Mouse (Mus musculus) cerebellum, postnatal 25 days (tissue): ENCODE data around the gene Zfp169.

Experiments used
- DNase-seq, 2 experiments: peaks; one replicate each; pipeline ENCODE4 v3.0.0; 2021; ENCODE audit warnings: mixed read lengths in 2 of 2

Gene Zfp169

DNA sequence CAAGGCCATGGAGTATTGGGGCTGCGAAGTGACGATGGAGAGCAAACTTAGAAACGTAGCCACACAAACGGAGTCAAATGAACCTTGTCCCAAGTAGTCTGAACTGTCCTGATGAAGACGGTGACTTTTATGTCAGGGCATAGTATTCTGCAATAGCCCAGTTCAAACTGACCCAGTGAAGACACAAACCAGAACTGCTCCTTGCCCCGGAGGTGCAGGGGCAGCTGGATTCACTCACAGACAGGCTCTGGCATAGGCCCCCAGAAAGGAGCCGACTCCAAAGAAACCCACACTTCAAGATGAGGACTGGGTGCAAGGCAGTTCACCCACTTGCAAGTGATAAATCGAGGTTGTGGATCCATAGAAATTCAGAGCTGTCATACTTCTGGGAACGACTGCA is 4.6 kb downstream of the Zfp169 start:
- no peak for DNase-seq

DNA sequence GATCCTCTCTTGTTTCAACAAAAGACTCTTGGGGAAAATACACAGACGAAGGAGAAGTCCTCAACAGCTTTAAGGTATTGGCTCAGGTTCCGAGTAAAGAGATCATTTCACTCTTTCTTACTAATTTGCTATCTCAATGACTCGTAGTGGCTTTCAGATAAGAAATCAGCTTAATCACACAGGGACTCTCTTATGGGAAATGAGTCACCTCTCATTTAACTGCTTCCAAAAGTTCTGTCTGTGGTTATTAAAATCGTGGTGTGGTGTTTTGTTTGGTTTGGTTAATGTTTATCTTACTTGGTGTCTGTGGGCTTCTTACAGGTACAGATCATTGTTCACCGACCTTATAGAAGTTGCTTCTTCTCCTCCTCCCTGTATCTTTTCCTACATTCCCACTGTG is 10.8 kb downstream of the Zfp169 start:
- DNase-seq: no peak

DNA sequence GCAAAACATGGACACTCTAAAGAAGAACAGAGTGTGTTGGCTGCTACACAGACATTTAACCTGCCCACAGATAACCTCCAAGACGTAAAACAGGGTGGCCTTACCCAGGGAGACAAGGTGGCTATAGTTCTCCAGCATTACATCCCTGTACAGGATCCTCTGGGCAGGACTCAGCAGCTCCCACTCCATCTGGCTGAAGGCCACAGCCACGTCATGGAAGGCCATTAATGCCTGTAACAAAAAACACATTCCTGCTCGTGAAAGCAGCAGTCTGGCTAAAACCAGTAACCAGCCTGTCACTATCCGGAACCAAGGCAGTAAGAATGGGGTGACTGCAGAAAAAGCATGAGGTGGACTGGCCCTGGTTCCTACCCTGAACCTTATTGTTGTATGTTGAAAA is 14.6 kb downstream of the Zfp169 start:
- no peak for DNase-seq

DNA sequence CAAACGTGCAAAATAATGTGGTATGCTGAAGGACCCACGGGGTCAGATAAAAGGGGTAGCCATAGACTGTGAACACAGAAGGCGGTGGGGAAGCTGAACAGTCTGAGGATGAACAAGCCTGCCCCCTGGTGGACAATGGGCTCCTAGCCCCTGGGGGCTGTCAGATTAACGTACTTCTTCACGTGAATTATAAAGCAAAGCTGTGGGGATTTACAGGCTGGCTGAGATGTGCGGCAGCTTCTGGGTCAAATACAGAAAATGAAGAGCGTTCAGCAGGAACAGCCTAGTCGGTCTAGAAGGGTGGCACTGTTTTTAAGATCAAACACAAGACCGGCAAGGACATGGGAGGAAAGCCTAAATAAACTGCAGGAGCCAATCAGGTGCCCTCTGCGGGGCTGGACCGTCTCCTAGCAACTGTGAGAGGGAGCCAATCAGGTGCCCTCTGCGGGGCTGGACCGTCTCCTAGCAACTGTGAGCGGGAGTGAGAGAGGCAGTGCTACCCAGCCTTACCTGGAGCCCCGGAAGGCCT is 15.5 kb downstream of the Zfp169 start:
- peak; percentile 61 to 75 for DNase-seq

DNA sequence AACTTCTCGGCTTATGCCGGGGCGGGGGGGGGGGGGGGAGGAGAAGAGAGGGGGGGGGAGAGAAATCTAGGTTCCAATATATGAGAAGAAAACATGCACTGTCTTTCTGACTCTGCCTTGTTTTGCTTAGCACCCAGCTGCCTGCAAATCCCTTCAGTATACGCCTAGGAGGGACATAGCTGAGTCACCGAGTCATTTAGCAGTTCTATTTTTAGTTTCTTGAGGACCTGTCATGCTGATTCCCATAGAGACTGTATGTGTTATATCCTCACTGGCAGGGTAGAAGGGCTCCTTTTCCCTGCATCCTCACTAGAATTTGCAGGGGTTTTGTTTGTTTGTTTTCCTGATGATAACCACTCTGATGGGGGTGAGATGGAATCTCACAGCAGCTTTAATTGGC is 20.1 kb downstream of the Zfp169 start:
- DNase-seq: no peak

DNA sequence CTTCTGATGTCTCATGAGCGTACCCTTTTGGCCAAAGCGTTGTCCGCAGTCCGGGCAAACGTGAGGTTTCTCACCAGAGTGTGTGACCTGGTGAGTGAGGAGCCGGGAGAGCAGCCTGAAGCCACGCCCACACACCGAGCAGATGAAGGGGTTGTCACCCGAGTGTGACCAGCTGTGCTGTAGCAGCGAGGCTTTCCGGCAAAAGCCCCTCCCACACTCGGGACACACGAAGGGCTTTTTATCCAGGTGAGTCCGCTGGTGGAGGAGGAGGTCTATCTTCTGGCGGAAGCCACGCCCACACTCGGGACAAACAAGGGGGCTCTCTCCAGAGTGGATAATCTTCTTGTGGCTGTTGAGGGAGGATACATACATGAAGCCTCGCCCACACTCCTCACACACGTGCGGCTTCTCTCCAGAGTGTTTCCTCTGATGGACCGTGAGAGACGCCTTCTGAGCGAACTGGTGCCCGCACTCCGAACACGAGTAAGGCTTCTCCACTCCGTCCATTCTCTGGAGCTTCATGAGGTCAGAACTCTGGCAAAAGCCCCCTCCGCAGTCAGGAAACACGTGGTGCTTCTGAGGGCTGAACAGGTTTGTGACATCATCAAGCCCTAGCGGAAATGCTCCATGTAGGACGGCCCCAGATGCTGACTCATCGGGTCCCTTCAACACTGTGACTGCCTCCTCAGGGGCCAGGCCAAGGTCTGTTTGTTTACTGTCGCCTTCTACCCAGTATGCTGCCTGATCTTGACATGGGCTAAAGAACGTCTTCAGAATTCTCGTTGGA is 22.7 kb downstream of the Zfp169 start:
- no peak for DNase-seq

DNA sequence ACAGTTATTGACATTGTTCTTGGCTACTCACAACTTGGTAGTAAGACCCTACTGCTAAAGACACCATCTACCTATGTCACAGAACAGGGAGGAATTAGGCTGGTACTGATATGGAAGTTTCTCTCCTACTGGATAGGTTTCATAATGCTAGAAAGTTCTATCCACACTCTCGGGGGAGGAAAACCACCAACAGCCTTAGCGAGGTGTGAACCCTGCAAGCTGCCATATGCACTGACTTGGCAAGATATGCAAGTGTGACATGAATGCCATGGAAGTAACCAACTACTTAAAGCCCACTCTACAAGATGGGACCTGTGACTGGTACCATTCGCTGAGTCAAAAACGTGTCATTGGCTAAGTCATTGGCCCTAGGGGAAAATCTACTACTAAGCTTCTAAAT is 29.6 kb downstream of the Zfp169 start:
- no peak for DNase-seq

DNA sequence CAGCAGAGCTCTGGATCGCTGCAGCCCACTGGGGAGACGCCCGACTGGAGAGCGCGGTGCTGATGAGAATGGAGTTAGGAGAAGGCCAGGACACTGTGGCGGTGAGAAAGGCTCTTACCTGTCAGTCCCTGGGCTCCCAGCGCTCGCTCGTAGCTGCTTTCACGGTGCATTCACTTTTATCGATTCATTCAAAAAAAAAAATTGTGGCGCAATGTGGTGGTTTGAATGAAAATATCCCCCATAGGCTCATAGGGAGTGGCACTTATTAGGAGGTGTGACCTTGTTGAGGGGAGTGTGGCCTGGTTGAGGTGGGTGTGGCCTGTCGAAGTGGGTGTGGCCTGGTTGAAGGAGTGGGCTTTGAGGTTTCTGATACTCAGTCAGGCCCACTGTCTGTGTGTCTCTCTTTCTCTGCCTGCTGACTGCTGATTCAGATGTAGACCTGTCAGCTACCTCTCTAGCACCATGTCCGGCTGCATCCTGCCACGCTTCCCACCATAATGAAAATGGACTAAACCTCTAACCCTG is 44.5 kb downstream of the Zfp169 start:
- DNase-seq: no peak

DNA sequence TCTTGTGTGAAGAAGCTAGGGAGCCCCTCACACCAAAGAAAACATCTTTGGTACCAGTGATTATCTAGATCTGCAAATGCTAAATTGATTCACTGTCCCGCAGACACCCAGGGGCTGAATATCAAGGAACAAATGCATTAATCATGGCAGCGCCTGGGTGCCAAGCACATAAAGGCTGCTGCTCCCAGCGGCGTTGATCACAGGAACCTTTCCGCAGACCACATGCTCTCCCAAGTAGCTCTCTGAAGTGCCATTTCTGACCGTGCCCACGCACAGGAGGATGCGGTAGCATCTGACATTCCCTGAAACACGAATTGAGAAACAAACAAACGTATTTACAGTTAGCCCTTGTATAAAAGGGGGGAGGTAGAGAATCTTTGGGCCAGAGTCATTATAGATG is 47.1 kb downstream of the Zfp169 start:
- DNase-seq: no peak

DNA sequence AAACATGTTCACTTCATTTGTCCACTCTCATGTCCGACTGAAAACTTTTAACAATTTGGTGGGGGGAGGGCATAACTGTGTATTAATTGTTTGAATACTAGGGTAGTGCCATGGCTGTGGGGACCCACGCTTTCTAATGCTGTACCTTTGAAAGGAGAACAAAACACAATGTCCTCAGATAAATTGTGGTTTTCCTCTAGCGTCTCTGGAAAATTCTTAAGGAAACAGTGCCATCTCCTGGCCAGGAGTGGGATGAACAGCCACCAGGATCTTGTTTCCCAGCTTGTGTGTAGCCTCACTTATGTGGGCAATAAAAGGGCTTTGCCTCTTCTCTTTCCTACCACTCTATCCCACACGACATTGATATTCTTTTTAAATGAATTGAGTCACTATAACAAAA is 49.1 kb downstream of the Zfp169 start:
- DNase-seq: peak; percentile 73 to 79

DNA sequence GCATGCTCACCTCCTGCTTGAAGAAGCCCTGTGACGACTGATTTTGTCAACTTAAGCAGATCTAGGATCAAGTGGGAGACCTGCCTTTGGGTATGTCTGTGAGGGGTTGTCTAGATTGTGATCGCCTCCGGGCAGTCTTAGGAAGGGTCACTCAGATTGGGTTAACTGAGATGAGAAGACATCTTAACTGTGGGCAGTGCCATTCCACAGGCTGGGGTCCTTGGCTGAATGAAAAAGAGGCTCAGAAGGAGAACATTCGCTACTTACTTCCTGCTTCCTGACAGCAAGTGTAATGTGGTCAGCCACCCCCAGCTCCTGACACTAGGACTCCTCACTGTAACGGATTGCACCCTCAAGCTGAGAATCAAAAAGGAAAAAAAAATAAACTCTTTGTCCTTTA is 54.0 kb downstream of the Zfp169 start:
- DNase-seq: no peak

DNA sequence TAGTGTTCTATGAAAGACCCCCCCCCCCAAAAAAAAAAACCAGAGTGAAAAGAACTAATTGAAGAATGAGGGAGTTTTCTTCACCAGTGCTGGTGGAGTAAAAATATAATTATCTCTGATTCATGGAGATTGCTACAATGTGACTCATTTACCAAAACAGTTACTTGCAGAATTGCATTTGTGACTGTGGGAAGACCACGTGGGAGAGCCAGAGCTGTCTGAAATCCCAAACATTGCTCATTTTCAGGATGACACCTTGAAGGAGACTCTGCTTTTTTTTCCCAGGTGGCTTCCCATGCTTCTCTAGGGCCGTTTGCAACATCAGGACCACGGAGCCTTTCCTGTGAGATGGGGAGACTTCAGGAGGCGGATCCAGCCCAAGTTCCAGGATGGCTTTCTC is 65.1 kb downstream of the Zfp169 start:
- DNase-seq: no peak

DNA sequence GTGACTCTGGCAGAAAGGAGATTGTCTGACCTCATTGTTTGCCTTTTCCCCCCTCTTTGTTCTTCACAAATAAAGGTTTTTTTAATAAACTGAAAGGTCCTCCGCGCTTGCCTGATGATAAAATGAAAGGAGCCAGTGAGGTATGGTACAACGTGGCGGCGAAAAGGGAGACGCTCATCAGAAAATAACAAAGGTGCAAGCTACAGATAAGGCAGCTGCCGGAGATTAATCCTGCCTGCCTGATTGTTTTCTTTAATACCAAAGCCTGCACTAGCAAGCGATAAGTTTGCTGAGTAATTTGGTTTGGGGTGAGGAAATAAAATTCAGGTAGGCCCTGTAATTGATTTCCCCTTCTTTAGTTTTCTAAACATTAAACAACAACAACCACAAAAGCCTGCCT is 69.3 kb downstream of the Zfp169 start:
- no peak for DNase-seq

DNA sequence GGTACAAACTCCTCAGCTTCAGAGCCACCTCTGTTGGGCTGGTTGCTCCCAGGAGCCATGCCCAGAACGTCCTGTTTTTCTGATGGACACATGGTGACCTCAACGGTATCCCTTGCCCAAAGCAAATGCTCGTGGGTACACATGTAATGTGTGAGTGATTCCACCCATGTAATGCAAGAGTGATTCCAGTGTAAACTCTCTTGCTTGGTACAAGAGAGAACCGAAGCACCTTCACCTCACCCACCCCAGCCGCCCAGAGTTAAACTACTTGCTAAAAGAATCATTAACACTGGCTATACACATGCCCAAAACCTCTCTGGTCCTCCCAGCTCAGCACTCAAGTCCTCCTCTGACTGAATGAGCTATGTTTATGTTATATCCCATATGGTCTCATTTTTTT is 74.9 kb downstream of the Zfp169 start:
- no peak for DNase-seq
